Mouse (Mus musculus): ENCODE data around the gene Smim6. TPM values are rescaled to one million over a fixed set of nuclear protein-coding genes. Genes with fewer than 3 reads are reported as not detected.

The Smim6 gene
- polyA plus RNA-seq, 1 experiment from 2014 or later = 11.8 TPM

- ATAC-seq (ENCODE audit: low FRiP score, low TSS enrichment) = no peak
These were observed 12.9 kb upstream of the Smim6 start for GRCm38 (mm10) chr11:115898886-115899285.

GRCm38 (mm10) chr11:115899486-115900266 is 12.1 kb upstream of the Smim6 start, which contains the start of gene Smim5:
Gene Smim5, plus strand, starts transcription at chr11:115899966.
- H3K27me3 ChIP-seq (ENCODE audit: insufficient read depth, low read length) = no peaks in the 10 kb centered on the region
- peak; percentile 89 for ATAC-seq (ENCODE audit: low FRiP score, low TSS enrichment)
- H3K9ac ChIP-seq (replicated peaks; ENCODE audit: low read length) = peak within 1 kb of the TSS; percentile 55
- H3K4me2 ChIP-seq (replicated peaks; ENCODE audit: low read depth, low read length) = peak within 1 kb of the TSS; percentile 26
- WGBS = 18% methylated on average over 16 of the region's 16 CpGs
- H3K36me3 ChIP-seq (ENCODE audit: insufficient read depth, low read length) = 0 out of 2 replicates have a peak, but pooled peaks cover 7% of the 10 kb centered on the region
- H3K9me3 ChIP-seq (ENCODE audit: low read length) = no peaks in the 10 kb centered on the region
- H3K4me3 ChIP-seq (ENCODE audit: low read length) = peak within 1 kb of the TSS; percentile 19
- H3K4me1 ChIP-seq (ENCODE audit: insufficient read depth, low read length) = peaks cover 53% of the 10 kb centered on the region
- H3K27ac ChIP-seq (ENCODE audit: low read length) = peak within 1 kb of the TSS; percentile 92

More at GRCm38 (mm10) chr11:115898886-115899285, 12.9 kb upstream of the Smim6 start:
- 10% methylated on average over 4 of the region's 4 CpGs for WGBS
- Histone ChIP-seq H3K36me3 (ENCODE audit: insufficient read depth, low read length) (peaks cover 10% of the 10 kb centered on the region; the same call in 1 of the 2 replicates), H3K9ac (replicated peaks; ENCODE audit: low read length) (no peak overlapping the region), H3K4me1 (ENCODE audit: insufficient read depth, low read length) (peaks cover 45% of the 10 kb centered on the region), H3K4me2 (replicated peaks; ENCODE audit: low read depth, low read length) (no peak overlapping the region), H3K4me3 (ENCODE audit: low read length) (no peak overlapping the region), H3K9me3 (ENCODE audit: low read length) (no peaks in the 10 kb centered on the region), H3K27me3 (ENCODE audit: insufficient read depth, low read length) (no peaks in the 10 kb centered on the region), H3K27ac (ENCODE audit: low read length) (peak overlapping the region; percentile 92)

DNA sequence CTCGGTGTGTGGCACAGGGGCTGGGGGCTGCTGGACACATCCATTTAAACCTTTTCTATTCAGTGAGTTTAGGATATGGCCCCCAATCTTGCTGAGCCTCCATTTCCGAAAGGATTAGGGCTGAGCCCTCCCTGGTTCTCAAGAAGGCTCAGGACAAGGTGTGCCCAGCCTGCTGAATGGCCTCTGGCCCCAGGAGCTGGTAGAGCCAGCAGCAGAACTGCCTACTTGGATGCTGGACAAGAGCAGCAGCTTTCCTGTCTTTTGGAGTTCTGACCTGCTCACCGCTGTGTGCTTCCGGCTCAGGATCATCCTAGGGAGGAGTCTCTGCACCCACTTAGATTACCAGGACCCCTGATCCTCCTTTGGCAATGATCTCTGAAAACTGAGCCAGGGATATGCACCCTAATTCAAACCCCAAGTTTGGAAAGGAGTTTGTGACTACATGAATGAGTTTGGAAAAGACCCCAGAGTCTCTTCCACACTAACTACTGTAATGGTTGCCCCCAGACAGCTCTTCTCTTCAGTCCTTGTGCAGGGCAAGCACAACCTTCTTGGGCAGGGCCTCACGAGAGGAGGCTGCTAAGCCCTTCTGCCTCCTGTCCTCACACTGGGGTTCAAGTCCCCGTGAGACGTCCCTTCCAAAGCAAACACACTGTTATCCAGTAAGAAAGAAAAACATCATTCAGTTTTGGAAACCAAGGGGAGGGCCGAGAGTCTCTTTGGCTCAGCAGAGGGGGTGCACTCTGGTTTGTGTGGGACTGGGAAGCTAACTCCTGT is 11.1 kb upstream of the Smim6 start:
- peak overlapping the region; percentile 19; the same call in 1 of the 2 replicates for H3K4me3 ChIP-seq (ENCODE audit: low read length)
- H3K9me3 ChIP-seq (ENCODE audit: low read length) = no peaks in the 10 kb centered on the region
- ATAC-seq (ENCODE audit: low FRiP score, low TSS enrichment) = no peak
- no peaks in the 10 kb centered on the region for H3K27me3 ChIP-seq (ENCODE audit: insufficient read depth, low read length)
- H3K4me2 ChIP-seq (replicated peaks; ENCODE audit: low read depth, low read length) = peak overlapping the region; percentile 26
- peaks cover 63% of the 10 kb centered on the region for H3K4me1 ChIP-seq (ENCODE audit: insufficient read depth, low read length)
- H3K36me3 ChIP-seq (ENCODE audit: insufficient read depth, low read length) = 0 out of 2 replicates have a peak, but pooled peaks cover 7% of the 10 kb centered on the region
- H3K27ac ChIP-seq (ENCODE audit: low read length) = peak overlapping the region; percentile 92; the same call in 1 of the 2 replicates
- no peak overlapping the region for H3K9ac ChIP-seq (replicated peaks; ENCODE audit: low read length)
- WGBS = 55% methylated on average over 8 of the region's 8 CpGs

DNA sequence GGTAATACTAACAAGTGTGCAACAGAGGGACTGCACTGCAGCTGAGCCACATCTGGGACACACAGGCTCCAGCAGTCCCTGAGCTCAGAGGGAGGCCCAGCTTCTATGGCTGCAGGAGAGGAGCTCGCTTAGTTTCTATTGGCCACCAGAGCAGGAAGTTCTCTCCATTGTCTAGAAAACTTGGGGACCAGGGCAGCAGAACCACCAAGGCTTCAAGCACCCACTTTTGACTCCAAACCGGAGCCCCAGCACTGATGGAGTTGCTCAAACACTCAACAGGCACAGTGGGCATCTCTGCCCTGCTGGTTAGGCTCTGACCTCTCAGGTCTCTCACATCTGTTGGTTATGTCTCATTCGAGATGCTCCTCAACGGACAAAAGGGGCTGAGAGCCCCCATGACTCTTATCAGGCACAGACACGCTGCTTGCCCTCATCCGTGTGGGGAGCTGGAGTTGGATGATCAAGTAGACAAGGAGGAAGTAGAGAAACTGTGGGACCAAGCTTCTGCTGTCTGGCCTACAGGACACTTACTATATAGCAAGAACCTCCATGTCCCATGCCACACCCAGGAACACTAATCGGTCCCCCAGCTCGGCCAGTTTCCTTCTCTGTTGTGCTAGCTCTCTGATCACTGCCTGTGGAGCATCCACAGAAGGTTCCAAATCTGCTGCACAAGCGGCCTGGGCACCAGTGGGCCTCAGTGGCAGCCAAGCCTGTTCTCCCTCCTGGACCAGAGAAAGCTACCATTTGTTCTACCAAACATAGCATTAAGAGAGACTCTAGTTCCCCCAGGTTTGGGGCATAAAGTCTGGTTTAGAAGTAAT is 10.3 kb upstream of the Smim6 start:
- ATAC-seq (ENCODE audit: low FRiP score, low TSS enrichment) = no peak
- Histone ChIP-seq H3K27ac (ENCODE audit: low read length) (no peak overlapping the region), H3K9me3 (ENCODE audit: low read length) (no peaks in the 10 kb centered on the region), H3K9ac (replicated peaks; ENCODE audit: low read length) (no peak overlapping the region), H3K27me3 (ENCODE audit: insufficient read depth, low read length) (no peaks in the 10 kb centered on the region), H3K36me3 (ENCODE audit: insufficient read depth, low read length) (0 out of 2 replicates have a peak, but pooled peaks cover 2% of the 10 kb centered on the region), H3K4me3 (ENCODE audit: low read length) (no peak overlapping the region), H3K4me1 (ENCODE audit: insufficient read depth, low read length) (peaks cover 70% of the 10 kb centered on the region), H3K4me2 (replicated peaks; ENCODE audit: low read depth, low read length) (no peak overlapping the region)
- 85% methylated on average over 9 of the region's 9 CpGs for WGBS

DNA sequence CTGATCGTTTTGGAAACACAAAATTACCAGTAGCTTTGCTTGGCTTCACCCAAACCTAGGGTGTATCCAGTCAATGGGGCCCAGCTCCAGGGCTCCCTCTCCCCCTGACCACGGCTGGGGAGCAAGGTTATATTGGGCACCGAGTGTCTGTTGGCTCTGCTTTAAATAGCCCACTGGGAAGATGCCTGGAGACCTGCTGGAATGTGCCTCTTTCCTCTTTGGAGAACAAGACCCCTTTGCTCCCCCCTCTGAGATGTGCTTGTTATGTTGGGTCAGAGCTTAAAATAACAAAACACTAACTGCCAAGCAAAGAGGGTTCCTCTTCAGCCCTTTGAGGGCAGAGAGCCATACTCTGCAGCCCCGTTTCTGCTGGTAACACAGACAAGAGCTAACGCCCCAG is 9.6 kb upstream of the Smim6 start:
- no peak overlapping the region for H3K9ac ChIP-seq (replicated peaks; ENCODE audit: low read length)
- 84% methylated on average over 5 of the region's 5 CpGs for WGBS
- no peak for ATAC-seq (ENCODE audit: low FRiP score, low TSS enrichment)
- H3K4me1 ChIP-seq (ENCODE audit: insufficient read depth, low read length) = peaks cover 76% of the 10 kb centered on the region
- no peak overlapping the region for H3K4me3 ChIP-seq (ENCODE audit: low read length)
- no peaks in the 10 kb centered on the region for H3K27me3 ChIP-seq (ENCODE audit: insufficient read depth, low read length)
- peak overlapping the region; percentile 13; the same call in 1 of the 2 replicates for H3K27ac ChIP-seq (ENCODE audit: low read length)
- no peaks in the 10 kb centered on the region for H3K36me3 ChIP-seq (ENCODE audit: insufficient read depth, low read length)
- H3K4me2 ChIP-seq (replicated peaks; ENCODE audit: low read depth, low read length) = no peak overlapping the region
- H3K9me3 ChIP-seq (ENCODE audit: low read length) = no peaks in the 10 kb centered on the region

- H3K4me3 ChIP-seq (ENCODE audit: low read length) = no peak overlapping the region
- H3K36me3 ChIP-seq (ENCODE audit: insufficient read depth, low read length) = no peaks in the 10 kb centered on the region
- 71% methylated on average over 1 of the region's 1 CpGs for WGBS
- peaks cover 79% of the 10 kb centered on the region for H3K4me1 ChIP-seq (ENCODE audit: insufficient read depth, low read length)
- H3K9me3 ChIP-seq (ENCODE audit: low read length) = no peaks in the 10 kb centered on the region
- H3K9ac ChIP-seq (replicated peaks; ENCODE audit: low read length) = no peak overlapping the region
- no peak for ATAC-seq (ENCODE audit: low FRiP score, low TSS enrichment)
- H3K4me2 ChIP-seq (replicated peaks; ENCODE audit: low read depth, low read length) = no peak overlapping the region
- H3K27ac ChIP-seq (ENCODE audit: low read length) = peak overlapping the region; percentile 13; the same call in 1 of the 2 replicates
- no peaks in the 10 kb centered on the region for H3K27me3 ChIP-seq (ENCODE audit: insufficient read depth, low read length)
These were observed 9.0 kb upstream of the Smim6 start for GRCm38 (mm10) chr11:115902831-115903230.

DNA sequence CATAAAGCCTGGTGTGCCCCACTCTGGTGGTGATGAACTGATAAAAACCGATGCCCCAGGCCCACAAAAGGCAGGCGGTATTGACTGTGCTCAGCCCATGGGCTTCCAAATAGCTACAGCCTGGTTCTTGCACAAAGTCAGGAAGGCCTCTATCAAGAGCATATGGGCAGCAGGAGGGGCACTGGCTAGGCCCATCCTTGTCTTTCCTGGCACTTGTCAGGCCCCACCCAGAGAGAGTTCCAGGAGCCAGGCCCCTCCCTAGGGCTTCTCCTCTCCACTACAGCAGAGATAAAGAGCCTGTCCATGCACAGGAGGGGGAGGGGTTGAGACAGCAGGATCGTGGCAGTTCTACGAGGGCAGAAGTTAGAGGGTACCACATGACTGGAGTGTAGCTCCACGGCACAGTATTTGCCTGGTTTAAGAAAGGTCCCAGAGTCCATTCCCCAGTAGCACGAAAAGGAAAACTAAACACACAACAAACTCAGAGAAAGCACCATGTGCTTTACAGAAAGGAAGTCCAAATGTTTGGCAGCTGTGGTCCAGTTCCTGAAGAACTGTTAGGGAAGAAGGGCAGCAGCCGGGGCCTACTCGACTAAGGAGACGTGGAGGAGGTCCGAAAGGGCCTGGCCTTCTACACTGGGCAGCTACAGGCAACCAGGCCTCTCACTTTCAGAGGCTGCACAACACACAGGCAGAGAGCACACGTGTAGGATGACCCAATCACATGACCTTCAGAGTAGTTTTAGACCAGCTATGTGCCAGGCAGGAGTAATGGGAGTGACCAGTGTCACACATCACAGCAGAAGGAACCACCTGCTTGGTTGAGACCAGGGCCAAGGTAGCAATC is 8.2 kb upstream of the Smim6 start:
- Histone ChIP-seq H3K4me3 (ENCODE audit: low read length) (no peak overlapping the region), H3K4me1 (ENCODE audit: insufficient read depth, low read length) (peaks cover 75% of the 10 kb centered on the region), H3K27ac (ENCODE audit: low read length) (peak overlapping the region; percentile 93), H3K27me3 (ENCODE audit: insufficient read depth, low read length) (no peaks in the 10 kb centered on the region), H3K9me3 (ENCODE audit: low read length) (no peaks in the 10 kb centered on the region), H3K4me2 (replicated peaks; ENCODE audit: low read depth, low read length) (no peak overlapping the region), H3K9ac (replicated peaks; ENCODE audit: low read length) (0 out of 2 replicates have a peak overlapping the region, but pooled peaks have one; percentile 22), H3K36me3 (ENCODE audit: insufficient read depth, low read length) (peaks cover 5% of the 10 kb centered on the region; the same call in 1 of the 2 replicates)
- 50% methylated on average over 11 of the region's 11 CpGs for WGBS
- ATAC-seq (ENCODE audit: low FRiP score, low TSS enrichment) = no peak

- Histone ChIP-seq H3K4me1 (ENCODE audit: insufficient read depth, low read length) (peaks cover 67% of the 10 kb centered on the region), H3K36me3 (ENCODE audit: insufficient read depth, low read length) (peaks cover 6% of the 10 kb centered on the region; the same call in 1 of the 2 replicates), H3K4me2 (replicated peaks; ENCODE audit: low read depth, low read length) (no peak overlapping the region; the same call in 1 of the 2 replicates), H3K9me3 (ENCODE audit: low read length) (no peaks in the 10 kb centered on the region), H3K27me3 (ENCODE audit: insufficient read depth, low read length) (no peaks in the 10 kb centered on the region), H3K9ac (replicated peaks; ENCODE audit: low read length) (0 out of 2 replicates have a peak overlapping the region, but pooled peaks have one; percentile 22), H3K27ac (ENCODE audit: low read length) (peak overlapping the region; percentile 93), H3K4me3 (ENCODE audit: low read length) (no peak overlapping the region)
- no peak for ATAC-seq (ENCODE audit: low FRiP score, low TSS enrichment)
- 53% methylated on average over 8 of the region's 8 CpGs for whole genome bisulfite sequencing
These were observed 7.4 kb upstream of the Smim6 start for GRCm38 (mm10) chr11:115904231-115904955.

Measured in kidney, embryonic 16.5 days (tissue).